Mouse (Mus musculus): ENCODE measurements around the gene Camk1d.

GRCm38 (mm10) chr2:5477525-5477924 lies 236.8 kb downstream of the Camk1d start:
- TF ChIP-seq IRF4 (IDR thresholded peaks at IDR 0.05; ENCODE audit: low read depth, low read length) = no peak
- TF ChIP-seq MYC (IDR thresholded peaks at IDR 0.05; ENCODE audit: low read depth, low read length) = no peak
- TF ChIP-seq POLR2A (IDR thresholded peaks at IDR 0.05; ENCODE audit: low read depth, low read length) = no peak
- TF ChIP-seq RAD21 (IDR thresholded peaks at IDR 0.05; ENCODE audit: low read depth, low read length) = no peak
- no peak for TF ChIP-seq ZNF384 (IDR thresholded peaks at IDR 0.05; ENCODE audit: low read depth, low read length)
- TF ChIP-seq ELF1 (IDR thresholded peaks at IDR 0.05; ENCODE audit: low read depth, low read length) = no peak
- no peak for TF ChIP-seq MAX (IDR thresholded peaks at IDR 0.05; ENCODE audit: low read length)
- no peak for TF ChIP-seq EP300 (IDR thresholded peaks at IDR 0.05; ENCODE audit: low read length)
